Mouse (Mus musculus): ENCODE results near the gene Slc46a2.

- no peak for TF ChIP-seq CTCF (IDR thresholded peaks at IDR 0.05; ENCODE audit: low read depth, low read length)
- TF ChIP-seq TAL1 (conservative IDR thresholded peaks at IDR 0.05; ENCODE audit: low read depth, low read length): no peak
- TF ChIP-seq POLR2AphosphoS5 (IDR thresholded peaks at IDR 0.05; ENCODE audit: insufficient replicate concordance, low read depth, low read length): no peak
- no peak for TF ChIP-seq GATA1 (IDR thresholded peaks at IDR 0.05; ENCODE audit: borderline replicate concordance, low read length)
Measured at GRCm38 (mm10) chr4:59937543-59937942, 22.7 kb upstream of the Slc46a2 start.
